Mouse (Mus musculus) midbrain, embryonic 11.5 days (tissue): ENCODE measurements around the gene Psg22. TPM values are rescaled to one million over a fixed set of nuclear protein-coding genes. Genes with fewer than 3 reads are reported as not detected.

ENCODE experiments used
- polyA plus RNA-seq: library from polyadenylated mRNA; unstranded; fragments of >200 nt; fragmentation: Nextera tagmentation; extraction: Ambion mirVana; gene quantifications from 2 replicates; pipeline ENCODE4 v1.2.1, GENCODE M21; 2014

The Psg22 gene
- polyA plus RNA-seq, 1 experiment from 2014 or later = not detected

Other genes starting within 250 kb of the Psg22 start
- not detected in 2 replicates for gene Psg26, start 233.9 kb upstream of the Psg22 start, polyA plus RNA-seq
- not detected in 2 replicates for gene Psg25, start 185.8 kb upstream of the Psg22 start, polyA plus RNA-seq
- gene Psg27, start 150.8 kb upstream of the Psg22 start, polyA plus RNA-seq = not detected in 2 replicates
- not detected in 2 replicates for gene Psg23, start 101.6 kb upstream of the Psg22 start, polyA plus RNA-seq
- gene Psg21, start 61.4 kb upstream of the Psg22 start, polyA plus RNA-seq = not detected in 2 replicates
- not detected in 2 replicates for gene Psg20, start 31.9 kb upstream of the Psg22 start, polyA plus RNA-seq
- not detected in 2 replicates for gene Psg19, start 80.4 kb downstream of the Psg22 start, polyA plus RNA-seq
- gene Psg17, start 103.5 kb downstream of the Psg22 start, polyA plus RNA-seq = 0.10 TPM in 1 of 2 replicates, not detected in the other
- gene Mill2, start 121.9 kb downstream of the Psg22 start, polyA plus RNA-seq = 0.15 and 0.20 TPM in 2 replicates
- 2.3 and 2.7 TPM in 2 replicates for gene Pglyrp1, start 153.2 kb downstream of the Psg22 start, polyA plus RNA-seq
- 23.0 and 28.3 TPM in 2 replicates for gene Ccdc61, start 192.3 kb downstream of the Psg22 start, polyA plus RNA-seq
- 9.1 and 9.8 TPM in 2 replicates for gene Nova2, start 207.8 kb downstream of the Psg22 start, polyA plus RNA-seq